Mouse (Mus musculus) retina, postnatal 7 days (tissue): ENCODE results near the gene Lonp1.
A peak's percentile ranks its signal among the peaks of the same experiment; 100 is the strongest.
"Not testable (repeated sequence)": the region's sequence is repeated elsewhere in the genome, so short reads cannot be mapped to it uniquely, and the experiment has no call there.

ENCODE experiments used
- DNase-seq: peaks from one replicate; pipeline ENCODE4 v3.0.0-alpha.2; 2012; ENCODE audit warnings: low read depth, low spot score

The Lonp1 gene

GRCm38 (mm10) chr17:56625495-56625894 is 1.2 kb downstream of the Lonp1 start:
- no peak for DNase-seq

- DNase-seq: no peak
Observed at GRCm38 (mm10) chr17:56617628-56618027, 9.1 kb downstream of the Lonp1 start.

GRCm38 (mm10) chr17:56616725-56617124 is 10.0 kb downstream of the Lonp1 start:
- no peak for DNase-seq

GRCm38 (mm10) chr17:56615792-56616191 is 10.9 kb downstream of the Lonp1 start:
- DNase-seq: no peak

GRCm38 (mm10) chr17:56615136-56615784 is 11.4 kb downstream of the Lonp1 start:
- DNase-seq: no peak

GRCm38 (mm10) chr17:56614391-56615135 is 12.1 kb downstream of the Lonp1 start:
- DNase-seq: no peak

- DNase-seq: not testable (repeated sequence)
Observed at GRCm38 (mm10) chr17:56613893-56614292, 12.8 kb downstream of the Lonp1 start.

- DNase-seq: peak; percentile 88
Observed at GRCm38 (mm10) chr17:56613236-56613844, 13.3 kb downstream of the Lonp1 start, which contains the start of gene Rpl36. TSS of gene Rpl36 (plus strand) at chr17:56613416.

- not testable (repeated sequence) for DNase-seq
Observed at GRCm38 (mm10) chr17:56612565-56612939, 14.1 kb downstream of the Lonp1 start.

- no peak for DNase-seq
Observed at GRCm38 (mm10) chr17:56611861-56612564, 14.7 kb downstream of the Lonp1 start.

GRCm38 (mm10) chr17:56611323-56611722 is 15.4 kb downstream of the Lonp1 start:
- DNase-seq: no peak

- DNase-seq: peak; percentile 94
Observed at GRCm38 (mm10) chr17:56609452-56610171, 17.1 kb downstream of the Lonp1 start, which contains the start of gene 2410015M20Rik. TSS of gene 2410015M20Rik (minus strand) at chr17:56609771.

- no peak for DNase-seq
Observed at GRCm38 (mm10) chr17:56608699-56609098, 18.0 kb downstream of the Lonp1 start.

- no peak for DNase-seq
Observed at GRCm38 (mm10) chr17:56607521-56608062, 19.1 kb downstream of the Lonp1 start.

GRCm38 (mm10) chr17:56605431-56605830 is 21.3 kb downstream of the Lonp1 start:
- no peak for DNase-seq

GRCm38 (mm10) chr17:56604422-56604821 is 22.3 kb downstream of the Lonp1 start:
- no peak for DNase-seq

GRCm38 (mm10) chr17:56604070-56604380 is 22.7 kb downstream of the Lonp1 start:
- no peak for DNase-seq

GRCm38 (mm10) chr17:56603186-56604069 is 23.3 kb downstream of the Lonp1 start:
- DNase-seq: no peak

- no peak for DNase-seq
Observed at GRCm38 (mm10) chr17:56593527-56594271, 33.0 kb downstream of the Lonp1 start.
